8 mouse cellular contexts compared by ENCODE assay signal in the genomic region with DNA sequence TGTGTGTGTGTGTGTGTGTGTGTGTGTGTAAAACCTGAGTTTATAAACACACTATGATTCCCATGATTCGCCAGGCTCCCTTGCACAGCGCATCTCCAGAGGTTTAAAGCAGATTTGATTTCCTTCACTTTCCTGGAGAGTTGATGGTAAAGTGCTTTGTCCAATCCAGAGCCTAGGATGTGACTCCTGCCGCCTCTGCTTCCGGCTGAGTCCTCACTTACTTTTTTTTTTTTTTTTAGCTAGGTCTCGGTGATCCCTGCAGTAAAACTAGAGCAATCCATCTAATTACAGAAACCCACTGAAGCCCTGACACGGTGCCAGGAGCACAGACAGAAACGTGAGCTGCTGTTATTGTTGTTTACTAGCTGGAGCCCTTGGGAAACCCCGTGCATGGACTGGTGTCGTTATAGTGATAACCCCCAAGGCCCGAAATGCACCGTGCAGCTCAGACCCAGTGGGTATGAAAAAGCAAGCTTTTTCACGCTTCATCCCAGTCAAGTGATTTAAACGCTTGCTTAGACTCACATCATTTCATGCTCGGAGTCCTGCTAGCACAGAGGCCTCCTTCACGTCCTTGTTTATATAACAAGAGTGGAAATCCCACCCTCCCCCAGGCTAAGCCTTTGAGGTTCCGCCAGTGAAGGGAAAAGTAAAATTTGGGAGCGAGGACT. TPM values are rescaled to one million over a fixed set of nuclear protein-coding genes. Genes with fewer than 3 reads are reported as not detected.
DNase-seq lines count a peak whose midpoint lies in the region; ATAC-seq and TF ChIP-seq lines count a peak whose summit lies in the region.

No protein-coding gene starts in this region.

- 29% methylated on average over 17 of the region's 17 CpGs for WGBS in lung, adult 2 months
- 10% methylated on average over 17 of the region's 17 CpGs for WGBS in embryonic facial prominence, embryonic 14.5 days
- 13% methylated on average over 17 of the region's 17 CpGs for WGBS in hindbrain, embryonic 13.5 days
- 59% methylated on average over 17 of the region's 17 CpGs for WGBS in liver, embryonic 13.5 days (ENCODE audit: insufficient replicate concordance)

- H3K4me1 ChIP-seq in lung, adult 2 months (ENCODE audit: control insufficient read depth, insufficient read depth, low read length): no peaks in the 10 kb centered on the region
- H3K4me1 ChIP-seq in embryonic facial prominence, embryonic 14.5 days (ENCODE audit: control insufficient read depth, insufficient read depth, low read length): peaks cover 28% of the 10 kb centered on the region
- peaks cover 14% of the 10 kb centered on the region for H3K4me1 ChIP-seq in hindbrain, embryonic 13.5 days (replicated peaks)
- H3K4me1 ChIP-seq in liver, embryonic 13.5 days (replicated peaks): peaks cover 34% of the 10 kb centered on the region

- peak overlapping the region; percentile 78 for H3K27ac ChIP-seq in embryonic facial prominence, embryonic 14.5 days (replicated peaks; ENCODE audit: low read depth, low read length)
- H3K27ac ChIP-seq in hindbrain, embryonic 13.5 days: peak overlapping the region; percentile 55
- H3K27ac ChIP-seq in liver, embryonic 13.5 days: peak overlapping the region; percentile 3; the same call in 1 of the 2 replicates

- H3K4me2 ChIP-seq in embryonic facial prominence, embryonic 14.5 days (ENCODE audit: low read depth, low read length): peak overlapping the region; percentile 46
- peak overlapping the region; percentile 48 for H3K4me2 ChIP-seq in hindbrain, embryonic 13.5 days
- H3K4me2 ChIP-seq in liver, embryonic 13.5 days: no peak overlapping the region

- no peak for DNase-seq in lung, adult 2 months
- no peak for DNase-seq in lung, postnatal 25 days (ENCODE audit: low spot score)
- DNase-seq in embryonic facial prominence, embryonic 14.5 days (ENCODE audit: low spot score): peak; percentile 94
- no peak for DNase-seq in liver, embryonic 13.5 days
- peak; percentile 18 for DNase-seq in retina, adult 2 months (ENCODE audit: low read depth, low spot score)
- DNase-seq in adipocyte (ENCODE audit: low spot score): no peak
- DNase-seq in cerebellum, adult 11 months: no peak

- ATAC-seq in embryonic facial prominence, embryonic 14.5 days (ENCODE audit: low read depth): peak; percentile 89
- peak; percentile 82 for ATAC-seq in hindbrain, embryonic 13.5 days (ENCODE audit: low FRiP score)
- ATAC-seq in liver, embryonic 13.5 days (ENCODE audit: low read depth): no peak

- no peaks in the 10 kb centered on the region for H3K9me3 ChIP-seq in embryonic facial prominence, embryonic 14.5 days (ENCODE audit: control insufficient read depth, low read length)
- no peaks in the 10 kb centered on the region for H3K9me3 ChIP-seq in hindbrain, embryonic 13.5 days
- no peaks in the 10 kb centered on the region for H3K9me3 ChIP-seq in liver, embryonic 13.5 days (replicated peaks)

- peak overlapping the region; percentile 28; the same call in 1 of the 2 replicates for H3K9ac ChIP-seq in embryonic facial prominence, embryonic 14.5 days (ENCODE audit: low read depth, low read length)
- H3K9ac ChIP-seq in hindbrain, embryonic 13.5 days: 0 out of 2 replicates have a peak overlapping the region, but pooled peaks have one; percentile 49
- no peak overlapping the region for H3K9ac ChIP-seq in liver, embryonic 13.5 days

- peak overlapping the region; percentile 42 for H3K4me3 ChIP-seq in lung, adult 2 months (replicated peaks; ENCODE audit: extremely low read depth, low read depth, low read length)
- H3K4me3 ChIP-seq in embryonic facial prominence, embryonic 14.5 days (ENCODE audit: low read depth, low read length): 0 out of 2 replicates have a peak overlapping the region, but pooled peaks have one; percentile 11
- H3K4me3 ChIP-seq in hindbrain, embryonic 13.5 days: peak overlapping the region; percentile 16
- H3K4me3 ChIP-seq in liver, embryonic 13.5 days (replicated peaks): no peak overlapping the region

- no peaks in the 10 kb centered on the region for H3K36me3 ChIP-seq in embryonic facial prominence, embryonic 14.5 days (ENCODE audit: control insufficient read depth, insufficient read depth, low read length)
- no peaks in the 10 kb centered on the region for H3K36me3 ChIP-seq in hindbrain, embryonic 13.5 days
- H3K36me3 ChIP-seq in liver, embryonic 13.5 days: no peaks in the 10 kb centered on the region

- H3K27me3 ChIP-seq in embryonic facial prominence, embryonic 14.5 days (replicated peaks; ENCODE audit: control insufficient read depth, insufficient read depth, low read length): no peaks in the 10 kb centered on the region
- no peaks in the 10 kb centered on the region for H3K27me3 ChIP-seq in hindbrain, embryonic 13.5 days
- no peaks in the 10 kb centered on the region for H3K27me3 ChIP-seq in liver, embryonic 13.5 days

- TF ChIP-seq POLR2A in lung, adult 2 months (IDR thresholded peaks at IDR 0.05; ENCODE audit: borderline replicate concordance, extremely low read depth, low read depth, low read length): no peak

- TF ChIP-seq CTCF in lung, adult 2 months (IDR thresholded peaks at IDR 0.05; ENCODE audit: insufficient read depth, low read length): no peak

RNA-seq across cellular contexts. Expression of gene Cnn3, which starts 36.3 kb away (rescaled TPM):
- polyA plus RNA-seq in lung, adult 2 months (2012; rRNA removed): 165 and 170 TPM in 2 replicates
- 870 and 944 TPM in 2 replicates for polyA plus RNA-seq in embryonic facial prominence, embryonic 14.5 days (2014; fragmentation: Nextera tagmentation; extraction: Ambion mirVana)
- polyA plus RNA-seq in hindbrain, embryonic 13.5 days (2015; fragmentation: Nextera tagmentation; extraction: Ambion mirVana): 633 and 654 TPM in 2 replicates
- polyA plus RNA-seq in liver, embryonic 13.5 days (2015; fragmentation: Nextera tagmentation; extraction: Ambion mirVana): 109 and 120 TPM in 2 replicates

Comparison
In these comparisons a context has a peak if more than half of its experiments do, and no peak if none do; other contexts are left out.
1. DNase-seq: peak in embryonic facial prominence, embryonic 14.5 days (single experiment) and retina, adult 2 months (single experiment); none in lung, adult 2 months (single experiment), lung, postnatal 25 days (single experiment), liver, embryonic 13.5 days (single experiment), adipocyte (single experiment) and cerebellum, adult 11 months (single experiment).
2. H3K27ac ChIP-seq: peak in every context shown above with its lines; median percentile 78 in embryonic facial prominence, embryonic 14.5 days; 55 in hindbrain, embryonic 13.5 days; 3 in liver, embryonic 13.5 days.